Mouse (Mus musculus) spleen, adult 2 months (tissue): ENCODE measurements around the gene Fgfr1op2.

Source experiments
- CTCF ChIP-seq: fragments of 200-500 bp; IDR thresholded peaks from 2 replicates; pipeline ENCODE4 v1.5.1; 2011; ENCODE audit warnings: mild to moderate bottlenecking, inconsistent platforms; ENCODE audit not compliant: insufficient read depth, insufficient read length, insufficient replicate concordance; ENCODE audit errors: extremely low read depth
- POLR2A ChIP-seq: fragments of 200-500 bp; IDR thresholded peaks from 2 replicates; pipeline ENCODE4 v1.6.1; 2011; ENCODE audit warnings: low read depth, low read length, inconsistent platforms

DNA sequence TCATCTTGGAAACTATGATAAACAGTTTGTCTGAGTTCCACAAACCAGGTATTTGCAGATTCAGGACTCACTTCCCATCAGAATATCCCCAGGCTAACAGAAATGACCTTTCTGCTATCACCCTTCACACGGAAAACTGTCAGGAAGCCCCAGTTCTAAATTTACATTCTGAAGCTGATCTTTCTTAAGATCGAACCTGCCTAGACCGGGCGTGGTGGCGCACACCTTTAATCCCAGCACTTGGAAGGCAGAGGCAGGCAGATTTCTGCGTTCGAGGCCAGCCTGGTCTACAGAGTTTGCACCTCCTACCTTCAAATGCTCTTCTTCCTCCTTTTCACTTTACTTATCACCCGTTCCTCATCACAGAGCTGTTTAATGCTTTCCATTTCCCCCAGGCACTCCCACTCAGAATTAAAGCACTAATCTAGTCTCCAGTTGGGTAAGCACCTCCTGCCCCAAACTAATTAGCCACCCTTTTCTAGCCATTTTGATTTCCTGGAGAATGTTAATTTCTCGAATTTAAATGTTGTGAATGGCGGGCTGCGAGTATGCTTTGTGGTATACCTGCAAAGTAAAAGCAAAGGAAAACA is 64.7 kb downstream of the Fgfr1op2 start:
- TF ChIP-seq CTCF: no peak
- TF ChIP-seq POLR2A: no peak
